Mouse (Mus musculus): ENCODE results near the gene S100a5.
A peak's percentile ranks its signal among the peaks of the same experiment; 100 is the strongest.

S100a5 gene

DNA sequence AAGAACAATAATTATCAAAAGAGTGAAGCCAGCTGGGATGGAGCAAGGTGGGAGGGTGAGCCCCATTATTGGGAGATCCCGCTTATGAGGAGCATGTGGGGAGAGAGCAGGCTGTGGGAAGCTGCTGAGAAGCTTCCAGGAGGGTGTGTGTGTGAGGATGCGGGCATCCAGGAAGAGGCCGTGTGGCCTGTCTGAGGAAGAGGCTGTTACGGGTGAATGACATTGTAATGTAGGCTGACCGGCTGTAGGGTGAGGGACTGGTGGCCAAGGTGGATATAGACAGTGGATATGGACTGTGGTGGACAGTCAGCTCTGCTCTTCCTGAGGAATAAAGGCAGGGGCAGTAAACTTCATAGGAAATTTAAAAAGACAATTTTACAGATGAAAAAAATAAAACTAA, 17.2 kb downstream of the S100a5 start:
- DNase-seq (ENCODE audit: extremely low read depth, low read depth, low spot score) = no peak

DNA sequence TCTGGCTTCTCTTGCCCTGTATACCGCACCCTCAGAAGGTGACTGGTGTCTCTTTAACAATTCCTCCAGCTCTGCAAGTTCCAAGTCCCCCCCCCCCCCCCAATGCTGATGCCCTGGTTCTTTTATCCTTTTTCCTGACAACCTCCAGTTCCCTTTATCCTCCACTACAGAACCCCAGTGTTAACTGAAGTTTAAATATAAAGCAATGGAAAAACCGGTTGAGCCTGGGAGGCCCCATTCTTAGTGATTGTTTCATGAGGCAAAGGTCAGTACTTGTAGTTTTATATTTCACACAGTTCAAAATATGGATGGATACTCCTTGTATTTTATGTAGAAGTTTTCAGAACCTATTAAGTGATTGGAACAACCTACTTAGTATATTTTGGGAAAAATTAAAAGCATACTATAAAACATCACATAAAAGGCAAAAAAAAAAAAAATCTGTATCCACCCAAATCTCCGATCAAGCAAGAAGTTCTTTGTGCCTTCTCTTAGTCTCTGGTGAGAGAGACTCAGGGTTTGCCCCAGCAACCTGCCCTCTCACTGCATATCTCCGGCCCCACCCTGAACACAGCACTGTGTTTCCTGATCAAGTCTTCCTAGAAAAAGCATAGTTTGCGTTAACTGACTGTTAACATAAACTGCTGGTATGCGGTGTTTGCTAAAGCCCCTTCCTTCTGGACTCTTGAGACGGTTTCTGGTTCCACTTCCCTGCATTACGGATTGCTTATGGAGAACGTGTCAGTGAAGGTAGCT, 18.1 kb downstream of the S100a5 start:
- DNase-seq (ENCODE audit: extremely low read depth, low read depth, low spot score) = no peak

DNA sequence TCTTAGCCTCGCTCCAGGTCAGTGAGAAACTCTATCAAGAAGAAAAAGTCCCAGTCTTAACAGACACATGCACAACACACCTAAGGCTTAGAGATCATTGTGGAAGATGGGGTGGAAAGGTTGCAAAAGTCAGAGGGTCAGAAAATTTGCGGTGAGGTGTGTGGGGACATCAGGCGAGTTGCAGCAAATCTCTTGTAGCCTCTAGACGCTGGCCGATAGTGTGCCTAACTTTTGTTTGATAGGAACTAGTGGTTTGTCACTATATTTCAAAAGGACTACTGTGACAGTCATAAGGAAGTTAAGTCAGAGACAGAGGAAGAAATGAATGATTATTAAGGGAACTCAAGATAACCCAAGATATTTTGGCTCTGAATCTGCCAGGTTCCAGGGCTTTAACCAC, 19.0 kb downstream of the S100a5 start:
- no peak for DNase-seq (ENCODE audit: extremely low read depth, low read depth, low spot score)

DNA sequence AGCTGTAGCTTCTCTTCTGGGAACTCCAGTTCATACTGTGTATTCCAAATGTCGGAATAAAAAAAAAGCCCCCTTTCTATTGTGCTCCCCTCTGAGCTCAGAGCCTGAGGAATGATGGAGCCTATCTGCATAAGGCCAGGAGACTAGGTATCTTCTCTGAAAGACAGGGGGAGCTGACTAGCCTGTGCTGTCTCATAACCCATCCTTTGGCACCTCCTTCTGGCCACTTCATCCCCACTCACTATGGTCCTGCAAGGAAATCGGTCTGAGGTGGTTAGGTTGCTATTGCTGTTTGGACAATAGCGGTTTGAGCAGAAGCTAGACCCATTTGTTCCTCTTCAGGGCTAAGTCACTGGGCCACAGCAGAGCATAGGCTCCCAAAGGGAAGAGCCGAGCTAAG, 19.5 kb downstream of the S100a5 start:
- DNase-seq (ENCODE audit: extremely low read depth, low read depth, low spot score) = no peak

DNA sequence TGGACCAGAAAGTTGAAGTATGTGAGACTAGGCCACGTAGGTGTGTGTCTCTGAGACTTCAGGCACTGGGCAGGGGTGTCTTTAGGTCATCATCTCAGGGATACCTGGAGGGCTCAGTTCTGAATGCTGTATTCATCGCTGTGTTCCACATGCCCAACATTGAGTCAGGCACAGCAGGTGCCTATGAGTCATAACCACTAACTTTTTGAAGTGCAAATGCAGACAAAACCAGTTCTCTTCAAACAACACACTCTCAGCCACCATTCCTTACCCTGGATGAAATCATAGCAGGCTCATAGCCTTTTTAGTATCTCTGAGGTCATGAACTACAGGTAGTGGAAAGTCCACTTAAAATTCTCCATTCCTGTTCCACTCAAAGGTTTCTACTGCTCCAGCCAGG, 21.0 kb downstream of the S100a5 start:
- no peak for DNase-seq (ENCODE audit: extremely low read depth, low read depth, low spot score)

DNA sequence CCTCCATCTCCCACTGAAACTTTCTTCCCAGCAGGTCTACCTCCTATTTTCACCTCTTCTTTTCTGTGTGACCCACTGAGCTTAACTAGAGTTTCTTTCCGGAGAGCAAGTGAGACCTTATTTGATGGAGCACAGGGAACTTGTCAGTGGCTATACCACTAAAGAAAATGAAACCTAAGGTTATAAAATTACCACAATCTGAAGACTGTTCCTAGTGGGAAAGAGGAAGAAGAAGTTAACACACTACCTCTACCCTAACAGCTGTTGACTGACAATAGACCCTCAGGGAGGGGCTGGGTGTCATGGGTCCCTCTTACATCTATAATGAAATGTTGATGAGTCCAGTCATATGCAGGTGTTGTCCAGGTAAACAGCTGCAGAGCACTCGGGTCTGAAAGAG, 23.7 kb downstream of the S100a5 start:
- no peak for DNase-seq (ENCODE audit: extremely low read depth, low read depth, low spot score)

DNA sequence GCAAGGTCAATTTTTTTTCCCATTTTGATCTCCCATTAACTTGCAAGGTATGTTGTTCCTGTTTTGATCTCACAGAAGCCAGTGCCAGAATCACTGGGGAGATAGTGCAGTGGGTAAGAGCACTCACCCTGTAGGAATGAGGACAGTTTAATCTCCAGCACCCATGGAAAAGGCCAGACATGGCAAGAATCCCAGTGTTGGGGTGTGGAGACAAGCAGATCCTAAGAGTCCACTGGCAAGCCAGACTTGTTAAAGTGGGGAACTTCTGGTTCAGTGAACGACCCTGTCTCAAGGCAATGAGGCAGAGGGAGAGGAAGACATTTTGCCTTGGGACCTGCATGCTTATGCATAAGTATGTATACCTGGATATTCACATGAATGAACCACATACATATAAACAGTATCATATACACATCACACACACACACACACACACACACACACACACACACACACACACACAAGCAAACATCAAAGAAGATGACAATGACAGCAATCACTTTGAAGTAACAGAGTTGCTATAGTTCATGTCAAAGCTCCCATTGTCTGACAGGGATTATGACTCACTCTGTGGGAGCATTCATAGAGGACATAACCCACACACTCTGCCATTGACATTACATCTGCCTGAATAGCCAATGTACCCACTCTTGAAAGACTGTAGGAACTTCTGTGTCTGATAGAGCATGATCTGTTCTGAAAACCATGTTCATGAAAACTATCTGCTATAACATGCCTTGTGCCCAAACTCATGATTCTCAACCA, 30.4 kb downstream of the S100a5 start:
- DNase-seq (ENCODE audit: extremely low read depth, low read depth, low spot score) = peak; percentile 28

DNA sequence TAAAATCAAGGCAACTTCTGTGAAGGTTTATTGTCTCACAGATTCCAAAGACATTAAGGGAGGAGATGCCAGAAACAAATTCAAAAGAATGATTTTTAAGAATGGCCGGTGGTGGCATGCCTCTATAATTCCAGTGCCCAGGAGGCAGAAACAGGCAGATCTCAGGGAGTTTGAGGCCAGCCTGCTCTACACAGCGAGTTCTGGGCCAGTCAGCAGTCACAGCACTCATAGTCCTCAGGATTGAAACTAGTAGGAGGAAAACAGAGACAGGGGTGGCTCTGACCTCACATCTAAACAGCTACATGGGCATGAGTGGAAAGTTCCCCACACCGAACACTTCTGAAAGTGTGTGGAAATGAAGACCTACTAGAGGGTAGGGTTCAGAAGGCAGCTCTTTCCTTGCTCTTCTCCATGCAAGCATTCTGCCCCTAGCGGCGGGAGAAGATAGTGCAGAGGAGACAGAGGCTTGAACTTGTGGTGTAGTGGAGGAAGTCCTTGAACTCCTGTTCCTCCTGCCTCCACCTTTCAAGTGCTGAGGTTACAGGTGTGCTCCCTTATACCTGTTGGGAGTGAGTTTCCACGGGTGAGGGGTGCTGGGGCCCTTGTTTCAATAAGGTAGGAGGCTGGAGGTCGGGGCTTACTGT, 31.3 kb downstream of the S100a5 start:
- DNase-seq (ENCODE audit: extremely low read depth, low read depth, low spot score) = no peak

DNA sequence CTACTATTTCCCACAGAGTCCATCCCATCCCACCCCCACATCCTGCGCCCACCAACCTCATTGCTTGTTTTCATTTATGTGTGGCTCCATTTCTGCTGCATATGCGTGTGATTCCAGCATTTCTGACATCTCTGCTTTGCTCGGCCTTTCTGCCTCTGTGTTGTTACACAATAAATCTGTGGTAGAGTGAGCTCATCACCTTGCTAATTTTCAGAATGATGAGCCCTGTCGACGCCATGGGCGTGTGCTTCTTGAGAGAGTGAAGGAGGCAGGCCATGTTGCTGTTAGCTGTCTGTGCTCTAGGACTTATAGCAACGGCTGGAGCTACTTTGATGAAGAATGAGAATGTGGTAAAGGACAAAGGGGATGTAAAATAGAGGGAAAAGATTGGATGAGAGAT, 32.7 kb downstream of the S100a5 start:
- DNase-seq (ENCODE audit: extremely low read depth, low read depth, low spot score) = no peak

DNA sequence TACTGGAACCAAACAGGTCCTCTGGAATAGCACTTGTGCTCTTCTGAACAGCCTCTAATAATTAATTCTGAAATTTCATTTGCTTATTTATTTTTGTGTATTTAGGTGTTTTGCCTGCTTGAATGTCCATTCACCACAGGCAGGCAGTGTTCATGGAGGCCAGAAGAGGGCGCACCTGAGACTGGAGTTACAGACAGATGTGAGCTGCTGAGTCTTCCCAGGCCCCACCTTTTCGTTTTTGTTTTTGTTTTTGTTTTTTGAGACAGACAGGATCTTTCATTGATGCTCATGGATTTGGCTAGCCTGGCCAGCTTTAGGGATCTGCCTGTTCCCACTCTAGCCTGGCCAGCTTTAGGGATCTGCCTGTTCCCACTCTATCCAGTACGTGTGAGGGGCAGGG, 35.9 kb downstream of the S100a5 start:
- DNase-seq (ENCODE audit: extremely low read depth, low read depth, low spot score) = no peak

DNA sequence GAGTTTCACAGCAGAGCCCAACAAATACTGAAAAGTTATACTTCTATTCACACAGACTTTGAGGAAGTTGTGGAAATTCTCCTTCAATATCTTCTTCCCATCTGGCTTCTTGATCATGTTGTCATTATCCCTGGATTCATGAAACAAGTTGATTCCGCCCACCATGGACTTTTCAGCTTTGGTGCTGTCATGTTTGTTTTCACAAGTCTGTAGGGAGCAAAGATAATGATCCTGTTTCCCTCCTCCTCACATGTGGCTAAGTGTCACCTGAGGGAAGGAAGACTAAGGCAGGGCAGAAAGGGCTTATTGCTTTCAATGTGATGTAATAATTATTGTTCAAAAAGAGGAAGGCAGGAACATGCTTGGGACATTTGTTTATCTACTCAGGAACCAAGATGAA, 39.0 kb downstream of the S100a5 start:
- peak; percentile 75 for DNase-seq (ENCODE audit: extremely low read depth, low read depth, low spot score)

DNA sequence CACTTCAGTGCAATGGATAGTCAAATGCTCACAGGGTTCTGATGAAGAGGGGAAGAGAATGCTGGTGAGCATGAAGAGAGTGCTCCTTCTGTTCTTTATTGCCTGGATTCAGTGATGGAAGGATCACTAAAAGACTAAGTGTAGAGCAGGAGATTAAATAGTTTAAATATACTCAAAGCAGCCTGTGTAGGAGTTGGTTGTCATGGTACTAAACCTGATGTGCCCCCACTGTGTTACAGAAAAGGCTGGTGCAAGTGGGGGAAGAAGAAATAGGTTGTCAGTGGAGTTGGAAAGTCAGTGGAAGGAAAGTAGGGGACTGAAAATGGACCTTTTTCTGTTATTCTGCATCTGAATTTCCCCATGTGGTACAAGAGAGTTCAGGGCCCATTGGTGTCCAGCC, 40.7 kb downstream of the S100a5 start:
- no peak for DNase-seq (ENCODE audit: extremely low read depth, low read depth, low spot score)

DNA sequence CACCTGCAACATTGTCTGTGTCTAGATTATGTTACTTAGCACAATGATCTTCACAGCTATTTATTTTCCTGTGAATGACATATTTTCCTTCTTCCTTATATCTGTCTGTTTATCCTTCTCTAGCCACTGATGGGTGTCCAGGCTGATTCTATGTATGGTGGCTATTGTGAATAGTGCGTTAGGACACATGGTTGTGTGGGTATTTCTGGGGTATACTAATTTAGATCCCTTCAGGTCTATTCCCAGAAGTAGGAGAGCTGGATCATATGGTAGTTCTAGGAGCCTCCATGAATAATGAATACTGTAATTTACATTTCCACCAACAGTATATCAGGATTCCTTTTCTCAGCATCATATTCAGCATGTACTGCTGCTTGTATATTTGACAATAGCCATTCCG, 41.5 kb downstream of the S100a5 start:
- no peak for DNase-seq (ENCODE audit: extremely low read depth, low read depth, low spot score)

DNA sequence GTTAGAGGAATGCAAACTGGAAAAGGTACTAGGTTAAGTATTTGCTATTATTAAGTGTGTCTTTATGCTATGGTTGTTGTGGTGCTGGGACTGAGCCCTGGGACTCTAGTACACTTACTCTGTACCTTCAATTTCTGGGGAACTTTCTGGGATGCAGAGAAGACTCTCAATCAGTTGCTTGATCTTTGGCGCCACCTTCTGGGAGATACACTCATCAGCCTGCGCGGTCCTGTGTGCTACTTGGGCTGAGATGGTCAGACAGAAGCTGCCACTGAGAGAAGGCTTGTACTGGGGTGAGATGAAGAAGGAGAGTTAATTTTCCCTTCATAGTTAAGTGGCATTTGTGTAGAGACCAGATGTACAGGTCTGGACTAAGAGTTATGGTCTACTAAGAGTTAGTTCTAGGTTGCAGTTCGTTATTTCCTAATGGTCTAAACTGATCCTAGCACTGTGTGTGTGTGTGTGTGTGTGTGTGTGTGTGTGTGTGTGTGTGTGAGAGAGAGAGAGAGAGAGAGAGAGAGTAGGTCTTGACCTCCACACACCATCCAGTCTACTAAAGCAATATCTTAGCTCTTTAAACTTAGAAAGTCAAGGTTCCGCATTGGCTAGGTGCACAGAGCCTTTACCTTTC, 44.7 kb downstream of the S100a5 start:
- no peak for DNase-seq (ENCODE audit: extremely low read depth, low read depth, low spot score)

DNA sequence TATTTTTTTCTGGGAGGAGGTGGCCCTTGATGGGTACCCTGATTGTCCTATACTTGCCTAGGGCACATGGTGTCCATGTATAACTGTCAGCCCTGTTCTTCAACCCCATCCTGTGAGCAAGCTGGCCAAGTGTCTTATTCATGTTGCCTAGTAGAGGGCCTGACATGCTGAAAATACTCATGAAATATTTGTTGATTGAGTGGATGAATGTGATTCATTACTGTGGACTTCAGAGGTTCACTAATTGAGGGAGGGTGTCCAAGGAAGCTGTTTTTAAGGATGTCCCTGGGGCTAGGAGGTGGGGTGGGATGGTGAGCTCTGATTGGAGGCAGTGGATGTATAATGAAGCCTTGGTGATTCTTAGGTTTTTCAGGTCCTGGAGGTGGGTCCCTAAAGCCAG, 45.4 kb downstream of the S100a5 start, which contains the start of gene S100a7a:
TSS of gene S100a7a (plus strand) at position 301 of the 400 bp plus-strand sequence.
- no peak for DNase-seq (ENCODE audit: extremely low read depth, low read depth, low spot score)

DNA sequence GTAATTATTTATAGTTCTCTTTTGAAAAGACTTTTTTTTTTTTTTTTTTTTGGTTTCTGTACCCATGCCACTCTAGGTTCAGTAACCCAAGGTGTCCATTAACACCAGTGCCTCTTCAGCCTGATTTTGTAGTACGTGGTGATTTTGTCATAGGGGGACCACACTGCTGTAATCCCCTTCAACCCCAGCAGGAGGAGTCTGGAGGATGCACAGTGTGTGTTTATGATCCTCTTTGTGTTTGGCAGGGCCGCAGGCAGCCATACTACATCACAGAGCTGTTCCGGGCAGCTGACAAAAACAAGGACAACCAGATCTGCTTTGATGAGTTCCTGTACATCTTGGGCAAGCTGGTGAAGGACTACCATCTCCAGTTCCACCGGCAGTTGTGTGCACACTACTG, 49.1 kb downstream of the S100a5 start:
- no peak for DNase-seq (ENCODE audit: extremely low read depth, low read depth, low spot score)

DNA sequence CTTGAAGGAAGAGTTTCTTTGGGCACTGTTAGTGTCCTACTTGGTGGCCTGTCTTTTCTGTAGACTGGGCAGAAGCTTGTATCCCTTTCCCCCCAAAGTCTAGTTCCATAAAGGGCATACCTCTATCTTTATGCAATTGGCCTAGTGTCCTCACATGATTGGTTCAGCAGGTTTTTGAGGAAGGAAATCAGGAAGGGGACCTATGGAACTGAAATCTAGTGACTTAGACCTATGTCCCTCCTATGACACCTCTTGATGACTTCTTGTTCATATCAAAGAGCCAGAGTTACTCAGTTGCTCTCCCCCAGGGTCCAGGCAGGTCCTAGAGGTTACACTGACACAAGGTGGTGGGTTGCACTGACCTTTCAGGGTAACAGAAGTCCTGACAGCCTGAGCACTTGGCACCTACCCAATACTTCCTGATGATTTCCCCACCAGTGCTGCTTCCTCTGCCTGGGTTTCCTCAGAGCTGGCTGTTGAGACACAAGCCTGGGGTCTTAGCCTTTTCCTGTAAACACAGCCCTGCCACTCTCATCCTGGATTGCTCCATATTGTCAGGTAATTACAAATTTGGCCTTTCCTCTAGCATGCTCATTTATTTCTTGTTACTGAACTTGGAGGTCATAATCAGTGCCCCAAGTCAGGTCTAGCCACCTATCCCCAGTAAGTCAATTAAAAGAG, 51.2 kb downstream of the S100a5 start:
- no peak for DNase-seq (ENCODE audit: extremely low read depth, low read depth, low spot score)
